Mouse (Mus musculus): ENCODE measurements around the gene Coro2b.

Gene Coro2b

DNA sequence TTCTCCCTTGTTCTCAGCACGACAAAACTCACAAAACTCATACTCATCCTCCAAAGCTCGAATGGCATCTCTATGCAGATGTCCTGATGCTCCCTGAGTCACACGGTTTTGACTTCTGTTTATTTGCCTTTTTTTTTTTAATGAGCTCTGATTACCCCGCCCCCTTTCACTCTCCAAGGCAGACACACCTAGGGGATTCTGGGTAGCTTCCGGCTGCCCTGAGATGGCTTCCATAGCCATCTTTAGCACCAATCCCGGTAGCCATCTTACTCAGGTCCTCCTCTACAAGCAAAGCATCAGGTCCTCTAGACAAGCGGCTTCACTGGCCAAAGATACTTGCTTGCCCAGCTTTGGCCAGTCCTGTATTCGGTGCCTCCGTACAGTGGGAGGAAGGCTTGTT is 3.3 kb upstream of the Coro2b start:
- DNase-seq (ENCODE audit: extremely low spot score, low read depth, low spot score) = no peak

DNA sequence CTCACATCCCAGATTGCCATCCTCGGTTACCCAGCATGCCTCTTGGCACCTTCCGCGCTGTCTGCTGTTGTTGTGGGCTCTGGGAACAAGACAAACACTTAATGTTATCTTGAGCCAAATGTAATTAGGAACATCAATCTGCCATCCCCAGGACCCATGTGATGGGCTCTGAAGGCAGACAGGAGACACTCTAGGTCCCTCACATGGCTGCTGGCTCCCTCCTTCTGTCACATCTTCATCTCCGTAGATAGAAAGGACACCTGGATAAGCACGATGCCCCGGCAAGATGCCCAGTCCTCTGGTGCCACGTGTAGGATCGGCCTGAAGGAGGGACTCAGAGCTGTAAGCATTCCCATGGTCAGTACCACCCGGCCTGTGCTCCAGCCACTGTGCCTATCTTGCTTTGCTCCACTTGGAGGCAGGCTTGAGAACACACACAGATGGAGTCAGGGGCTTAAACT is 2.4 kb upstream of the Coro2b start:
- no peak for DNase-seq (ENCODE audit: extremely low spot score, low read depth, low spot score)

DNA sequence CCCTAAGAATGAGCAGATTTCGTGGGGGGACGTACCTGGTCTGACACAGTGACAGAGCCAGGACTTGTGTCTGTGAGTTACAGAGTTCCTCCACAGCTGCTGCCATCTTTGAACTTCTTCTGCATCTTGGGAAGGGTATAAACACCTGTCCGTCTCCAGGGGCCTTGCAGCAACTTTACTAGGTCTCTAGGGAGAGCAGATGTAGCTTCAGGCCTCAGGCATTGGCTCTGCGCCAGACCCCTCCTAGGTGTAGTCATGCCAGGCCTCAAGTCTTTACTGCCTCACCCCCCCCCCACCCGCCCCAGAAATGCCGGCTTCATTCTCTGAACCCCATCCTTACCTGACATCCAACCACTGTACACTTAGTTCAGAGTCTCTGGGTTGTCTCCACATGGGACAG is 1.1 kb upstream of the Coro2b start:
- no peak for DNase-seq (ENCODE audit: extremely low spot score, low read depth, low spot score)

- DNase-seq (ENCODE audit: extremely low spot score, low read depth, low spot score) = no peak
Measured at GRCm38 (mm10) chr9:62536119-62536654, 657 bp downstream of the Coro2b start.

- no peak for DNase-seq (ENCODE audit: extremely low spot score, low read depth, low spot score)
Measured at GRCm38 (mm10) chr9:62535566-62535965, 1.3 kb downstream of the Coro2b start.

DNA sequence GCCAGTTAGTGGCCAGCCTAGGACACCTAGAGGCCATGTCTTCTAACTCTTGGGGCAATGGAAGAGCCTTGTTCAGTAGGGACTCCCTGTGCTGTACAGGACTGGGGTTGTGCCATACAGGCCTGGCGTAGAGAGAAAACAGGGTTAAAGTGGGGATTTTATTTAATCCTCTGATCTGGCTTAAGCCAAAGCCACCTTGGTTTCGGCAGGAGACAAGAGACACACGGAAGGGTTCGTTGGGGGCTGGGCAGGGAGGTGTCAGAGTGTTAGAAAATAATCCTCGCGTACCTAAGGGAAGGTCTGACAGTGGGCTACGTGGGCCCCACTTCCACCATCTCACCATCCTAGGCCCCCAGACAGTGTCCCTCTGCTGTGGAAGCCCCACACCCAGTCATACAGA is 2.2 kb downstream of the Coro2b start:
- DNase-seq (ENCODE audit: extremely low spot score, low read depth, low spot score) = no peak

DNA sequence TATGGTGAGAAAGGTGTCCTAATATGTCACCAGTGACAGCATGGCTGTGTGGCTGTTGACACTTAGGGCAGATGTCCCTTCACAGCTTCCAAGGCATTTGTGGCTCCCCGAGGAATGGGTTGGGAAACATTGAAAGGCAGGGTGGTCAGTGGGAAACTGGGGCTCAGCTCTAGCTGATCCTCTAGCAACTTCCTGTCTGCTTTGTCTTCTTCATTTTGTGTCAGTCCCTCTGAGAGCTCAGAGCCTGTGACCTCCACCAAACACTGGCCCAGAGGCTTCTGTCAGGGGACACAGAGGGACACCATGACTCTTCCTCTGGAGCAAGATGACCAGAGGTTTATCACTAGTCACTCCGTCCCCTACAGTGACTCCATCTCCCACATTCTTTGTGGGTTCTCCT is 2.7 kb downstream of the Coro2b start:
- no peak for DNase-seq (ENCODE audit: extremely low spot score, low read depth, low spot score)

GRCm38 (mm10) chr9:62532876-62533275 is 4.0 kb downstream of the Coro2b start:
- no peak for DNase-seq (ENCODE audit: extremely low spot score, low read depth, low spot score)

GRCm38 (mm10) chr9:62531459-62532275 is 5.2 kb downstream of the Coro2b start:
- DNase-seq (ENCODE audit: extremely low spot score, low read depth, low spot score) = no peak

GRCm38 (mm10) chr9:62528527-62528926 is 8.3 kb downstream of the Coro2b start:
- no peak for DNase-seq (ENCODE audit: extremely low spot score, low read depth, low spot score)

GRCm38 (mm10) chr9:62526858-62527257 is 10.0 kb downstream of the Coro2b start:
- no peak for DNase-seq (ENCODE audit: extremely low spot score, low read depth, low spot score)

DNA sequence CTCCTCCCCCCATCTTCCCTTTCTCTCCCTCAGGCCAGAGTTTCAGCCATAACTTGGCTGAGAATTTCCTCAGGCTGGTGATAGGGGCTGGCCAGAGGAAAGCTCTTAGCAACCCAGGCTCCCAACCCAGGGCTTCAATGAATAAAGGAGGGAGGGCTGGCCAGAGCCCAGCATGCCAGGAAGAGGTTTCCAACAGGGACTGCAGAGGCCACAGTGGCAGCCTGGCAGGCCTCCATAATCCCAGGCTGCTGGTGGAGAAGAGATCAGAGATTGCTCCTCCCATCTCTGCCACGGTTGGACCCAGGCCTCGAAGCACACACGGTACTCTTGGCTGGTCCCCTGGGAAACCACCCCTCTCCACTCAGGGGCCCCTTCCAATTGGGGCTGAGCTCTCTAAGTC is 10.4 kb downstream of the Coro2b start:
- DNase-seq (ENCODE audit: extremely low spot score, low read depth, low spot score) = no peak

- no peak for DNase-seq (ENCODE audit: extremely low spot score, low read depth, low spot score)
Measured at GRCm38 (mm10) chr9:62524761-62525308, 12.0 kb downstream of the Coro2b start.

- no peak for DNase-seq (ENCODE audit: extremely low spot score, low read depth, low spot score)
Measured at GRCm38 (mm10) chr9:62522791-62523471, 13.9 kb downstream of the Coro2b start.

DNA sequence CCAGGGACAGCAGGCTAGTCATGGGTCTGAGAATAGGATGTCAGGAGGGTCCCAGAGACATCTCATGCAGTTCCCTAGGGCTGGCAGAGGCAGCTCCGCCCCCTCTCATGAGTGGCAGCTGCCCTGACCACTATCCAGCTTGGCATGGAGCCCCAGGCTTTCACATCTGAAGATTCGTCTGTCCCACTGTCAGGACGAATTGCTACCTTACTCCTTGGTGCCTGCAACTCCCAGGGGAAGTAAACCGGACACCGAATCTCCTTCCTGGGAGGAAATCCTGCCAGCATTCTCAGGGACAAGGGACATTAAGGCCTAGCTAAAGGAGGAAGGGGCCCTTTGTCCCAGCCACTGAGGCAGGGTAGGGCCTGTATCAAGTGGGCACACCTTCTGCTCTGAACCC is 14.6 kb downstream of the Coro2b start:
- no peak for DNase-seq (ENCODE audit: extremely low spot score, low read depth, low spot score)

GRCm38 (mm10) chr9:62521541-62521940 is 15.3 kb downstream of the Coro2b start:
- no peak for DNase-seq (ENCODE audit: extremely low spot score, low read depth, low spot score)

DNA sequence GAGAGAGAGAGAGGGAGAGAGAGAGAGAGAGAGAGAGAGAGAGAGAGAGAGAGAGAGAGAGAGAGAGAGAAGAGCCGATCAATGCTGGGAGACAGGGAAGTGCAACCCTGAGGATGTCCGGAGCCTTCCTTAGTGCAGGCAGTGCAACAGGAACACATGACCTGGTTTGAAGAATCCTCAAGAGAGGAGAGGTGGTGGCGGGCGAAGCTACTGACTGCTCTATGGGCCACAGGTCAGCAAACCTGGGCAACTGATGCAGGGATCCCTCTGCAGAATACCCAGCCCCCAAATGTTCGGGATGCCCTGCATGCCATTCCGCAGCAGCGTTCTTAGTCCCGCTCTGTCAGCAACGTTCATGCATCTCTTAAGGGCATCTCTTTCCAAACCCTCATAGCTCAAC is 15.9 kb downstream of the Coro2b start:
- DNase-seq (ENCODE audit: extremely low spot score, low read depth, low spot score) = no peak

- no peak for DNase-seq (ENCODE audit: extremely low spot score, low read depth, low spot score)
Measured at GRCm38 (mm10) chr9:62519787-62520503, 16.9 kb downstream of the Coro2b start.

DNA sequence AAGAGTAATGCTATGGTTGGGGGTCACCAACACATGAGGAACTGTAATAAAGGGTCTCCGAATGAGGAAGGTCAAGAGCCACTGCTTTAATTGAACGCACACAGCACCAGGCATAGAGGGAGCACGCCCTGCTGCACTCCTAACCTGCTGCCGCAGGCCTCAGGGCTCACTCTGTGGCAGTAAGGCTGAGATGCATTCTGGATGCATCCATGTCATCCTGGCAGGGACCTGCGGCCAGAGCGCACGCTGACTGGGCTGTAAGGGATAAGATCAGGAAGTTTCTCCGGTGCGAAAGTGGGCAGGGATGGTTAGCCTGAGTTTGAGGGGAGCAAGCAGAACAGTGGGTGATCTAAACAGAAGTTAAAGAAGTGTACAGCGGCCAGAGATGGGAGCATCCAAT is 17.5 kb downstream of the Coro2b start:
- DNase-seq (ENCODE audit: extremely low spot score, low read depth, low spot score) = no peak

- no peak for DNase-seq (ENCODE audit: extremely low spot score, low read depth, low spot score)
Measured at GRCm38 (mm10) chr9:62518572-62518971, 18.3 kb downstream of the Coro2b start.

Data from hindlimb bud, embryonic 11.5 days (tissue).